Mouse (Mus musculus) ES-E14 (cell line): ENCODE data around the gene Cfap77.

ENCODE experiments used
- HCFC1 ChIP-seq: IDR thresholded peaks from 2 replicates; pipeline ENCODE4 v1.6.1; 2012; ENCODE audit warnings: low read length, inconsistent platforms, borderline replicate concordance; ENCODE audit not compliant: insufficient read depth
- ZNF384 ChIP-seq: IDR thresholded peaks from 2 replicates; pipeline ENCODE4 v1.6.1; 2012; ENCODE audit warnings: low read depth, low read length, inconsistent platforms

- TF ChIP-seq HCFC1 (no peak), ZNF384 (no peak)
These were observed 101.9 kb downstream of the Cfap77 start for GRCm38 (mm10) chr2:28952981-28953380.
